Mouse (Mus musculus) macrophage (primary cell): ENCODE results near the gene Atpaf1. TPM values are rescaled to one million over a fixed set of nuclear protein-coding genes. Genes with fewer than 3 reads are reported as not detected.

Source experiments
- H3K27ac ChIP-seq: fragments of 350-480 bp; formaldehyde crosslinking; 2 replicates; pipeline ENCODE4 v1.9.0; 2021
- H3K36me3 ChIP-seq: fragments of 350-480 bp; formaldehyde crosslinking; 2 replicates; pipeline ENCODE4 v1.9.0; 2021; ENCODE audit errors: inconsistent target
- H3K4me3 ChIP-seq: fragments of 350-480 bp; formaldehyde crosslinking; 2 replicates; pipeline ENCODE4 v1.9.0; 2021; ENCODE audit errors: inconsistent target
- H3K79me2 ChIP-seq: fragments of 350-480 bp; formaldehyde crosslinking; 2 replicates; pipeline ENCODE4 v1.9.0; 2021; ENCODE audit errors: inconsistent target
- WGBS: methylation state at CpG from one replicate; pipeline ENCODE4 v1.1.7; 2026; ENCODE audit warnings: inconsistent platforms; ENCODE audit not compliant: missing documents; 5-methylcytosine and 5-hydroxymethylcytosine counted together
- polyA plus RNA-seq: library from polyadenylated mRNA; stranded (reverse); fragments of 250-400 nt; gene quantifications from 3 replicates; pipeline ENCODE4 v1.2.4, GENCODE M21; 2018; ENCODE audit warnings: inconsistent platforms

Atpaf1 gene
- polyA plus RNA-seq, 1 experiment from 2014 or later, result 19.3 TPM

DNA sequence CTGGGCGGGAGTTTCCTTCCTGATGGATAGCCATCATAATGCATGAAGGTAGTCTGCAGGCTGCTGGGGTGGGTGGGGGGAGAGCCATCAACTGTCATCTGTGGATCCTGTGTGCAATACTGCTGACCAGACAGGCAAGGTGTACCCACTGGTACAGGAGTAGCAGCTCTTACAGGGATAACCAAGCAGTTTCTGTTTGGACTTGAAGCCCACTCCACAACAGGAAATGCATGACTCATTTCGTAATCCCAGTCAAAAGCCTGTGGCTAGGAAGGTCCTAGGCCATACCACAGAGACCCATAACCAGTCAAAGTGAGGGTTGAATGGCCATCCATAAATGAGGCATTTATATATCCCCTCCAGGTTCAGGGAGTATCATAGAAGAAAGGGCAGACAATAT, 7.0 kb upstream of the Atpaf1 start:
- peaks cover 15% of the 10 kb centered on the region; the same call in 1 of the 2 replicates for H3K36me3 ChIP-seq
- WGBS, result 85% methylated on average over 2 of the region's 2 CpGs
- H3K27ac ChIP-seq, result no peak overlapping the region
- H3K4me3 ChIP-seq, result no peak overlapping the region
- no peaks in the 10 kb centered on the region for H3K79me2 ChIP-seq

DNA sequence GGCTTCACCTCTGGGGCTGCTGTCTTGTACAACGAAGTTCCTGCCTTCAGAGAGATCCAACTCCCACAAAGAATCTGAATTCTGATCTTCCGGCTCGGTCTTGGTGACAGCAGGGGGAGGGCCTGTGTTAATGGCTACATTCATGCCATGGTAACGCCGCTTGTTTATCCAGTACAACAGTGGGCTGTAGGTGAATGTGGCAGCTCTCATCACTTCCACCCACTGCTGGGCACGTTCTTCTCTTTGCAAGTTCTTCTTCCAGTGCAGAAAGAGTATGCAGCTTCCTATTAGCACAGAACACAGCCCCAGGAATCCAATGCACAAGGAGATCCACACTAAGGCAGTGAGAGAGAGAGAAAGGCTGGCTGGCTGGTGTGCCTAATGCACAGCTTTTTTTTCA, 4.3 kb upstream of the Atpaf1 start:
- WGBS, result 77% methylated on average over 6 of the region's 6 CpGs
- H3K36me3 ChIP-seq, result no peaks in the 10 kb centered on the region; the same call in 1 of the 2 replicates
- no peak overlapping the region for H3K27ac ChIP-seq
- H3K79me2 ChIP-seq, result no peaks in the 10 kb centered on the region
- no peak overlapping the region for H3K4me3 ChIP-seq

DNA sequence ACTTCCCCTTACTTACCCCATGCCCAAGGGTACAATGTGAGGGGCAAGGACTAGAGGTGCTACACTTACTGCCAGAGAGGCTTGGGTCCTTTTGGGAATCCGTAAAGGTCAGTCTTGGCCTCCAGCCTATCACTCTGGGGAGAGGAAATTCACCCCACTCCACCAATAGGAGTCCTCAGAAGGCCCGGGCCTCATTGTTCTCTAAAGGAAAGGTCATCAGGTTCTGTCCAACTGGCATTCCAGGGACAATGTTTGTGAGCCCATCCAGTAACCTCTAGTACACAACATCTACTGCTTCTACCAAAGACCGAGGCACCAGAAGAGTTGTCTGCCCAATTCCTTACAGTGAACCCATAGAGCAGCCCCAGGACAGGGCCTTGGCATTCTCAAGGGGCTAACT, 3.7 kb upstream of the Atpaf1 start, which contains the start of gene Tex38:
Tex38 (minus strand) TSS at position 101 of the 400 bp plus-strand sequence.
- 84% methylated on average over 3 of the region's 3 CpGs for WGBS
- no peaks in the 10 kb centered on the region; the same call in 1 of the 2 replicates for H3K36me3 ChIP-seq
- no peak within 1 kb of the TSS for H3K27ac ChIP-seq
- no peaks in the 10 kb centered on the region; the same call in 1 of the 2 replicates for H3K79me2 ChIP-seq
- no peak within 1 kb of the TSS for H3K4me3 ChIP-seq

- WGBS, result 95% methylated on average over 5 of the region's 5 CpGs
- no peak overlapping the region for H3K4me3 ChIP-seq
- H3K79me2 ChIP-seq, result no peaks in the 10 kb centered on the region; the same call in 1 of the 2 replicates
Observed at GRCm38 (mm10) chr4:115782026-115782805, 2.4 kb upstream of the Atpaf1 start.

GRCm38 (mm10) chr4:115785511-115786034, 961 bp downstream of the Atpaf1 start:
- Histone ChIP-seq H3K79me2 (no peaks in the 10 kb centered on the region; the same call in 1 of the 2 replicates), H3K4me3 (peak overlapping the region; percentile 50), H3K27ac (no peak overlapping the region), H3K36me3 (peaks cover 7% of the 10 kb centered on the region)
- 57% methylated on average over 7 of the region's 7 CpGs for WGBS

More at GRCm38 (mm10) chr4:115782026-115782805, 2.4 kb upstream of the Atpaf1 start:
- Histone ChIP-seq H3K36me3 (no peaks in the 10 kb centered on the region; the same call in 1 of the 2 replicates), H3K27ac (no peak overlapping the region)

- Histone ChIP-seq H3K27ac (no peak overlapping the region), H3K4me3 (no peak overlapping the region), H3K36me3 (peaks cover 24% of the 10 kb centered on the region), H3K79me2 (no peaks in the 10 kb centered on the region; the same call in 1 of the 2 replicates)
- 97% methylated on average over 3 of the region's 3 CpGs for WGBS
Observed at GRCm38 (mm10) chr4:115790864-115791263, 6.3 kb downstream of the Atpaf1 start.

DNA sequence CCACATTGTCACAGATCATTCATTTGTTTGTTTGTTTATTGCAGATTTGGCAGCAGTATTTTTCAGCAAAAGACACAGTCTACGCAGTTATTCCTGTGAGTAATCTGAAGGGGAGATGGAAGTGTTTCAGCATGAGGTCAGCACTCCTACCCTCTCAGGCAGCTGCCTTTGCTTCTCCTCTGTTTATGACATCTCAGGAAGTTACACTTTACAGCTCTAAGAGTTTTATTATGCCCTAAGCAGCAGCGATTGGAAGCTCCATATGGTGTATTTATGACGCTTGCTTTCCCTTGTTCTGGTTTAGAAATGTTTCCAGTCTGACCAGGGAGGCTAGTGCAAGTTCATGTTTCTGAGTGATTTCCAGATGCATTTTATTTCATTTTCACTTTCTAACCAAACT, 10.7 kb downstream of the Atpaf1 start:
- WGBS, result 96% methylated on average over 3 of the region's 3 CpGs
- no peak overlapping the region for H3K27ac ChIP-seq
- no peaks in the 10 kb centered on the region for H3K79me2 ChIP-seq
- no peak overlapping the region for H3K4me3 ChIP-seq
- H3K36me3 ChIP-seq, result peaks cover 49% of the 10 kb centered on the region

GRCm38 (mm10) chr4:115799981-115800380, 15.4 kb downstream of the Atpaf1 start:
- WGBS, result 90% methylated on average over 3 of the region's 3 CpGs
- peaks cover 38% of the 10 kb centered on the region for H3K36me3 ChIP-seq
- no peak overlapping the region for H3K27ac ChIP-seq
- H3K79me2 ChIP-seq, result no peaks in the 10 kb centered on the region
- H3K4me3 ChIP-seq, result no peak overlapping the region

DNA sequence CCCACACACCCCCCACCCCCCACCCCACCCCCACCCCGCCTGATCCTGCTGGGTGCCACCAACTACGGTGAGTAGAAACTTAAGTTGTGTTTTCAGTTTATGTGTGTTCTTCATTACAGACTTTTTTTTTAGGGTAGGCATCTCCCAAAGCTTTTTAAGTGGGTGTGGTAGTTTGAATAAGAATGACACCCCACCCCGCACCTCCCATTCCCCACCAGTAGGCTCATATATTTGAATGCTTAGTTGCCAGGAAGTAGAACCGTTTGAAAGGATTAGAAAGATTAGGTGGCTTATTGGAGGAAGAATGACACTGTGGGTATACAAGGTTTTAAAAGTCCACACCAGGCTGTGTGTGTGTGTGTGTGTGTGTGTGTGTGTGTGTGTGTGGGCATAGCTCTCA, 27.7 kb downstream of the Atpaf1 start:
- Histone ChIP-seq H3K36me3 (peaks cover 6% of the 10 kb centered on the region; the same call in 1 of the 2 replicates), H3K4me3 (no peak overlapping the region), H3K27ac (no peak overlapping the region), H3K79me2 (no peaks in the 10 kb centered on the region)
- 75% methylated on average over 2 of the region's 4 CpGs for WGBS

DNA sequence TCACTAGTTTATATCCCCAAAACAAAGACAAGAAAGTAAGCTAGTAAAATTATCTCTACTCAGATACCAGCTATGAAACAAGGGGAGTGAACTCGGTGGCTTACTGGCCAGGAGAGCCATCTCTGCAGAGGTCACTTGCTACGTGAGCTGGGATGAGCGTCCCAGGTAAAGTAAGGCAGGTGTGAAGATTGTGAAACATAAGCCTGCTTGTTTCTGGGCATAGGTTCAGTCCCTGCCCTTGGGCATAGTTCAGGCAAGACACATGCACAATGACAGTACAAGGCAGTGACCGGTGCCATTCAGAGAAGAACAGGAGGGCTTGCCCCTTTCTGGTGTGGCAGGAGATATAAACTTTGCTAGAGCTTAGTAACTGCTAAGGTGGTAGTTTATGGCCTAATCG, 31.0 kb downstream of the Atpaf1 start:
- H3K79me2 ChIP-seq, result no peaks in the 10 kb centered on the region
- WGBS, result 95% methylated on average over 5 of the region's 5 CpGs

GRCm38 (mm10) chr4:115820199-115820598, 35.6 kb downstream of the Atpaf1 start:
- no peaks in the 10 kb centered on the region for H3K36me3 ChIP-seq
- H3K79me2 ChIP-seq, result no peaks in the 10 kb centered on the region
- 96% methylated on average over 3 of the region's 3 CpGs for WGBS
- no peak overlapping the region for H3K4me3 ChIP-seq
- H3K27ac ChIP-seq, result no peak overlapping the region

More for the DNA sequence above, 31.0 kb downstream of the Atpaf1 start:
- H3K36me3 ChIP-seq, result peaks cover 6% of the 10 kb centered on the region; the same call in 1 of the 2 replicates
- H3K27ac ChIP-seq, result no peak overlapping the region
- no peak overlapping the region for H3K4me3 ChIP-seq

GRCm38 (mm10) chr4:115820944-115821343, 36.3 kb downstream of the Atpaf1 start:
- Histone ChIP-seq H3K36me3 (no peaks in the 10 kb centered on the region), H3K4me3 (no peak overlapping the region)

DNA sequence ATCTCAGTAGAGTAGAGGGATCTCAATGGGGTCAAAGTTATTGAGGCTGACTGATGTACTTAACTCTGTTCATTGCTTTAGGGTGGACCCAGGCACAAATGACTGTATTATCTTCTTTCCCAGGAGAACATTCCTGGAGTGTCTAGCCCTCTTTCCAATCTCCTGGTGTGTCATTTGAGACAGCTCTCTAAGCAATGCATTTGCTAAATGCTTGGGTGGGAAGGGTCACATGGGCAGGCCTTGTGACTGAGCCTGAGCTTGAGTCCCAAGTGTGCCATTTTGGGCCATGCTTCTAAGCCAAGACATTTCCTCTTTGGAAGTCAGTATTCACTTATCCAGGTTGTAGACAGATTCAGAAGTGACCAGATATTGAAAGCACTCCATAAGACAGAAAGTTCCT, 36.8 kb downstream of the Atpaf1 start:
- Histone ChIP-seq H3K4me3 (no peak overlapping the region), H3K27ac (no peak overlapping the region), H3K36me3 (no peaks in the 10 kb centered on the region), H3K79me2 (no peaks in the 10 kb centered on the region)

More at GRCm38 (mm10) chr4:115820944-115821343, 36.3 kb downstream of the Atpaf1 start:
- WGBS, result 94% methylated on average over 3 of the region's 3 CpGs
- Histone ChIP-seq H3K79me2 (no peaks in the 10 kb centered on the region), H3K27ac (no peak overlapping the region)

- H3K79me2 ChIP-seq, result no peaks in the 10 kb centered on the region
- no peak overlapping the region for H3K4me3 ChIP-seq
- 82% methylated on average over 3 of the region's 3 CpGs for WGBS
- no peaks in the 10 kb centered on the region for H3K36me3 ChIP-seq
- H3K27ac ChIP-seq, result no peak overlapping the region
Observed at GRCm38 (mm10) chr4:115821928-115822327, 37.3 kb downstream of the Atpaf1 start.

DNA sequence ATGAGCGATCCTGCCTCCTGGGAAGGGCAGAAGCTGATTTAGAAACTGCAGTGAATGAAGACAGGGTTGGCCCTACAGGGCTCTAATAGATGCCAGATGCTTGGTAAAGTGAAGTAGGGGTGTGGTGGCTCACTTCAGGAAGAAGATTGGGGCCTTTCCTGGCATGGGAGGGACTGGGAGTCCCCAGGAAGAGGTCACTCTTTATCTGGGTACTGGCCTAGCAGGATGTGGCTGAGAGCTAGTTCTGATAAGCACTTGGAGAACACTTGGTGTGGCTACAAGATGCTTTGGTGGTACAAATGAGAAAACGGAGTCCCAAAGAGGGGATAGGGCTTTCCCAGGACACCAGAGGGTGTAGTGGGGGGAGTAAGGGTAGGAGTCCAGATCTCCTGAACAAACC, 39.6 kb downstream of the Atpaf1 start:
- WGBS, result 90% methylated on average over 2 of the region's 2 CpGs
- no peaks in the 10 kb centered on the region for H3K36me3 ChIP-seq
- H3K79me2 ChIP-seq, result peaks cover 9% of the 10 kb centered on the region
- no peak overlapping the region for H3K4me3 ChIP-seq
- peak overlapping the region; percentile 87 for H3K27ac ChIP-seq
